Mouse (Mus musculus): ENCODE data around the gene Palm.

DNA sequence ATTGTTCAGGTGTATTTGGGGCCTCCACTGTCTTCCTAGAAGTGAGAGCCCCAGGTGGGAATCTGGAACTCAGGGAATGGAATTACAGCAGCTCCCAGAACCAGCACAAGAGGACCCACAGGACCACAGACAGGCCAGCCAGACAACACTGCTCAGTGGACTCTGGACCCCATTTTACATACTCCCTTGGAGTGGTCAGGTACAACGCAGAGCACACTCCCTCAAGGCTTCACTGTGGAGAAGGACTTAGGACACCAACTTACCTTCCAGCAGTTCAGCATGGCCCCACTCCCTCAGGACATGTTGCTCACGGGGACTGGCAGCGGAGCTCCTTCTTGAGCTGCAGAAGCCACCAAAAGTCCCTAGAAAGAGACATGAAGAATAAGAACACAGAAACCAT lies 48.0 kb upstream of the Palm start:
- TF ChIP-seq POLR2A (IDR thresholded peaks at IDR 0.05; ENCODE audit: borderline replicate concordance, extremely low read depth, low read depth, low read length) (no peak), CTCF (IDR thresholded peaks at IDR 0.05; ENCODE audit: insufficient read depth, low read length) (no peak)
